Mouse (Mus musculus) layer of hippocampus, adult 8-10 months (tissue): ENCODE data around the gene Lyz1. TPM values are rescaled to one million over a fixed set of nuclear protein-coding genes. Genes with fewer than 3 reads are reported as not detected.
"Not testable (repeated sequence)": the region's sequence is repeated elsewhere in the genome, so short reads cannot be mapped to it uniquely, and the experiment has no call there.

Experiments used
- DNase-seq, 2 experiments: peaks; one replicate each; pipeline ENCODE4 v3.0.0; 2022; ENCODE audit warnings: low spot score in 2 of 2
- total RNA-seq, 4 experiments: library from RNA; stranded (reverse); gene quantifications; 2 replicates each; pipeline ENCODE4 v1.2.4; 2022

The Lyz1 gene
- total RNA-seq, 4 experiments from 2014 or later: 1.5 to 22.0 (median 11.7) TPM

- DNase-seq: no peak
Measured at GRCm38 (mm10) chr10:117287226-117287850, 5.3 kb downstream of the Lyz1 start.

GRCm38 (mm10) chr10:117286366-117286970 lies 6.2 kb downstream of the Lyz1 start:
- no peak for DNase-seq

- not testable (repeated sequence) for DNase-seq
Measured at GRCm38 (mm10) chr10:117285584-117285983, 7.1 kb downstream of the Lyz1 start.

GRCm38 (mm10) chr10:117284578-117285520 lies 7.8 kb downstream of the Lyz1 start:
- no peak for DNase-seq

- no peak for DNase-seq
Measured at GRCm38 (mm10) chr10:117283871-117284577, 8.6 kb downstream of the Lyz1 start.

GRCm38 (mm10) chr10:117283196-117283595 lies 9.5 kb downstream of the Lyz1 start:
- DNase-seq: not testable (repeated sequence)

GRCm38 (mm10) chr10:117282551-117282950 lies 10.1 kb downstream of the Lyz1 start:
- DNase-seq: no peak

GRCm38 (mm10) chr10:117282049-117282448 lies 10.6 kb downstream of the Lyz1 start, which contains the start of gene Lyz2:
Gene Lyz2 (minus strand): TSS chr10:117282321.
- DNase-seq: no peak

- DNase-seq: no peak
Measured at GRCm38 (mm10) chr10:117281381-117281920, 11.2 kb downstream of the Lyz1 start.

GRCm38 (mm10) chr10:117280000-117280399 lies 12.7 kb downstream of the Lyz1 start:
- DNase-seq: no peak

- not testable (repeated sequence) for DNase-seq
Measured at GRCm38 (mm10) chr10:117278510-117278909, 14.2 kb downstream of the Lyz1 start.

GRCm38 (mm10) chr10:117277779-117278178 lies 14.9 kb downstream of the Lyz1 start:
- not testable (repeated sequence) for DNase-seq

- no peak for DNase-seq
Measured at GRCm38 (mm10) chr10:117275681-117276369, 16.8 kb downstream of the Lyz1 start.

GRCm38 (mm10) chr10:117274645-117275044 lies 18.0 kb downstream of the Lyz1 start:
- DNase-seq: not testable (repeated sequence)

- DNase-seq: no peak
Measured at GRCm38 (mm10) chr10:117272023-117272422, 20.6 kb downstream of the Lyz1 start.

GRCm38 (mm10) chr10:117259870-117260269 lies 32.8 kb downstream of the Lyz1 start:
- no peak for DNase-seq

- no peak for DNase-seq
Measured at GRCm38 (mm10) chr10:117238603-117239002, 54.1 kb downstream of the Lyz1 start, which contains the start of gene 9530003J23Rik. Gene 9530003J23Rik (minus strand): TSS chr10:117238703.
